Mouse (Mus musculus): Measurements from ENCODE around the gene Lrrc8d. TPM values are rescaled to one million over a fixed set of nuclear protein-coding genes. Genes with fewer than 3 reads are reported as not detected.

The Lrrc8d gene
- total and polyA plus RNA-seq, 2 experiments: 7.0 to 11.6 TPM

DNA sequence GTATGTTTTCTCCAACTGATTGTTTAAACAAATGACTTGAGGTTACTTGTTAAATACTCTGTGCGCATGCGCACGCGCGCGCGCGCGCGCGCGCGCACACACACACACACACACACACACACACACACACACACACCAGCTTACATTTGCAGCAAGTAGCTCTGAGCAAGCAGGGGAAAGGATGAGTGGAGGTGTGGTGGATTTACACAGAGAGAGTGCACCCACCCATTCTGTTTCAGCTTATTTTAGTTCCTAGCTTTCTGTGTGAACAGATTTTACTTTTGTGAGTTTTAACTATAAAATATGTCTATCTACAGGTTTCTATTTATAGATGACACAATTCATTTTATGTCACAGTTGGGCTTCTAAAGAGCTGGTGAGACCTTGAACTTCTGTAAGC lies 84.1 kb downstream of the Lrrc8d start:
- H3K9ac ChIP-seq (ENCODE audit: low read depth, low read length): no peak overlapping the region
- TF ChIP-seq POLR2A (IDR thresholded peaks at IDR 0.05; ENCODE audit: extremely low read depth, insufficient read depth, low read length): no peak
- no peak for TF ChIP-seq CTCF (IDR thresholded peaks at IDR 0.05; ENCODE audit: low read depth, low read length)

DNA sequence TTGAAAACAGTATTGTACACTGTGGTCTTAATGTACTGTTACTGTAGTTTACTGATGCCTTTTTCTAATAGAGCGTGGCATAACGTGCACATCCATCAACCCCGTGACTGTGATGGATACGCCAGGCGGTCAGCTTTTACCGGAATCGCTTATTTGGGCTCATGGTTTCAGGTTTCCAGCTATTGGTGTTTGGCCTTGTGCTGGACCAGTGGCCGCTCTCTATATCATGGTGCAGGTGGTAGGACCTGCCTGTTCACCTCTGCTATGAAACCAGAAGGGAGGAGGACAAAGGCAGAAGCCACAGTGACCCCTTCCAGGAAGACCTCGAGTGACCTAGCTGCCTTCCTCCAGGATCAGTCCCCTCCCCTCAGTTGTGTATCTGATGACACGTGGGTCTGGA lies 85.0 kb downstream of the Lrrc8d start:
- Histone ChIP-seq H3K4me3 (ENCODE audit: insufficient read depth, low read depth, low read length) (no peak overlapping the region), H3K9ac (ENCODE audit: low read depth, low read length) (no peak overlapping the region), H3K79me2 (ENCODE audit: control insufficient read depth, insufficient read depth, low read length) (peaks cover 34% of the 10 kb centered on the region; the same call in 1 of the 2 replicates), H3K27ac (replicated peaks; ENCODE audit: insufficient read depth, low read depth, low read length) (no peak overlapping the region), H3K4me1 (ENCODE audit: control insufficient read depth, insufficient read depth, low read length) (peaks cover 2% of the 10 kb centered on the region), H3K36me3 (ENCODE audit: control insufficient read depth, insufficient read depth, low read length) (no peaks in the 10 kb centered on the region), H3K27me3 (ENCODE audit: control insufficient read depth, insufficient read depth, low read length) (no peaks in the 10 kb centered on the region)
- 83% methylated on average over 10 of the region's 10 CpGs for WGBS
- TF ChIP-seq CTCF (IDR thresholded peaks at IDR 0.05; ENCODE audit: low read depth, low read length) (no peak), POLR2A (IDR thresholded peaks at IDR 0.05; ENCODE audit: extremely low read depth, insufficient read depth, low read length) (no peak)
- DNase-seq (ENCODE audit: extremely low read depth, low read depth, low spot score): no peak

More for the DNA sequence above, 84.1 kb downstream of the Lrrc8d start:
- WGBS: 98% methylated on average over 13 of the region's 13 CpGs
- H3K27ac ChIP-seq (replicated peaks; ENCODE audit: insufficient read depth, low read depth, low read length): no peak overlapping the region
- no peaks in the 10 kb centered on the region for H3K27me3 ChIP-seq (ENCODE audit: control insufficient read depth, insufficient read depth, low read length)
- H3K79me2 ChIP-seq (ENCODE audit: control insufficient read depth, insufficient read depth, low read length): peaks cover 37% of the 10 kb centered on the region; the same call in 1 of the 2 replicates
- H3K36me3 ChIP-seq (ENCODE audit: control insufficient read depth, insufficient read depth, low read length): no peaks in the 10 kb centered on the region
- H3K4me1 ChIP-seq (ENCODE audit: control insufficient read depth, insufficient read depth, low read length): no peaks in the 10 kb centered on the region; the same call in 1 of the 2 replicates
- DNase-seq (ENCODE audit: extremely low read depth, low read depth, low spot score): no peak
- no peak overlapping the region for H3K4me3 ChIP-seq (ENCODE audit: insufficient read depth, low read depth, low read length)

DNA sequence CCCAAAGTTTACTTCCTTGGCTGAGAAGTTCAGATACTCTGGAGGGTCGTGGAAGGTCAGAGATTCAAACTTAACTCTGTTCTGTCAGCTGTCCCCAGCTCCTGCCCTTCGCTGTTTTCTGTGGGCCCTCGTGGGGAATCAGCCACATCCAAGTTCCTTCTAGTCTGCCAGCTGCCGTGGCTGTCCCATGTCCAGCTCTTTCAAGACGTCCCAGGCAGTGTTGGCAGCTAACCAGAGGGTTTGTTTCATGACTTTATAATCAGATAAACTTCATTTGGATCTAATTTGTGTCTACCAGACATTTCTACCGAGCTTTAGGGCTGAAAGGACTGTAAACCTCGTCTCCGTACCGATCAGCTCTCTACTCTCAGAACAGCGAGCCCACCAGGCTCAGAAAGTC lies 87.8 kb downstream of the Lrrc8d start:
- peaks cover 27% of the 10 kb centered on the region; the same call in 1 of the 2 replicates for H3K79me2 ChIP-seq (ENCODE audit: control insufficient read depth, insufficient read depth, low read length)
- peaks cover 15% of the 10 kb centered on the region for H3K4me1 ChIP-seq (ENCODE audit: control insufficient read depth, insufficient read depth, low read length)
- no peak overlapping the region for H3K4me3 ChIP-seq (ENCODE audit: insufficient read depth, low read depth, low read length)
- 64% methylated on average over 10 of the region's 10 CpGs for WGBS
- no peaks in the 10 kb centered on the region for H3K36me3 ChIP-seq (ENCODE audit: control insufficient read depth, insufficient read depth, low read length)
- TF ChIP-seq CTCF (IDR thresholded peaks at IDR 0.05; ENCODE audit: low read depth, low read length) (no peak), POLR2A (IDR thresholded peaks at IDR 0.05; ENCODE audit: extremely low read depth, insufficient read depth, low read length) (no peak)
- H3K27ac ChIP-seq (replicated peaks; ENCODE audit: insufficient read depth, low read depth, low read length): no peak overlapping the region
- no peaks in the 10 kb centered on the region for H3K27me3 ChIP-seq (ENCODE audit: control insufficient read depth, insufficient read depth, low read length)
- no peak for DNase-seq (ENCODE audit: extremely low read depth, low read depth, low spot score)
- H3K9ac ChIP-seq (ENCODE audit: low read depth, low read length): no peak overlapping the region

DNA sequence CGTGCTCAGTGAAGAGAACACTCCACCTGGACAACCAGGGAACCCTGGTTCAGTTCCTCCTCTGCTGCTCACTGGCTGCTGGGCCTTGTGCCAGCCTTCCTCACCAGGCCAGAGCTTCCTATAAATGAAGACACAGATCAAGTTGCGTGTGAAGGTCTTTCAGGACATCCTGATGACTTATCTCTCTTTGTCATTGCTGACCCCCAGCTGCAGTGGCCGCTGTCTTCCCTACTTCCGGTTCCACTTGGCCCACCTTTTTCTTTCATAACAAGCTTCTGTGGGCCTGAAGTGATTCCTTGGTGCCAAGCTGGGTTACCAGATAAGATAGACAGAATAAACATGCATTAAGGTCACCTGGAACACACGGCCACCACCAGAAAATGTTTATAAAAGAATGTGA lies 90.0 kb downstream of the Lrrc8d start:
- H3K36me3 ChIP-seq (ENCODE audit: control insufficient read depth, insufficient read depth, low read length): no peaks in the 10 kb centered on the region
- no peak overlapping the region for H3K9ac ChIP-seq (ENCODE audit: low read depth, low read length)
- peaks cover 21% of the 10 kb centered on the region; the same call in 1 of the 2 replicates for H3K79me2 ChIP-seq (ENCODE audit: control insufficient read depth, insufficient read depth, low read length)
- WGBS: 8% methylated on average over 5 of the region's 5 CpGs
- DNase-seq (ENCODE audit: extremely low read depth, low read depth, low spot score): peak; percentile 74
- peaks cover 21% of the 10 kb centered on the region for H3K4me1 ChIP-seq (ENCODE audit: control insufficient read depth, insufficient read depth, low read length)
- H3K27me3 ChIP-seq (ENCODE audit: control insufficient read depth, insufficient read depth, low read length): no peaks in the 10 kb centered on the region
- peak overlapping the region; percentile 29 for H3K27ac ChIP-seq (replicated peaks; ENCODE audit: insufficient read depth, low read depth, low read length)
- TF ChIP-seq CTCF (IDR thresholded peaks at IDR 0.05; ENCODE audit: low read depth, low read length) (no peak), POLR2A (IDR thresholded peaks at IDR 0.05; ENCODE audit: extremely low read depth, insufficient read depth, low read length) (no peak)
- H3K4me3 ChIP-seq (ENCODE audit: insufficient read depth, low read depth, low read length): no peak overlapping the region

DNA sequence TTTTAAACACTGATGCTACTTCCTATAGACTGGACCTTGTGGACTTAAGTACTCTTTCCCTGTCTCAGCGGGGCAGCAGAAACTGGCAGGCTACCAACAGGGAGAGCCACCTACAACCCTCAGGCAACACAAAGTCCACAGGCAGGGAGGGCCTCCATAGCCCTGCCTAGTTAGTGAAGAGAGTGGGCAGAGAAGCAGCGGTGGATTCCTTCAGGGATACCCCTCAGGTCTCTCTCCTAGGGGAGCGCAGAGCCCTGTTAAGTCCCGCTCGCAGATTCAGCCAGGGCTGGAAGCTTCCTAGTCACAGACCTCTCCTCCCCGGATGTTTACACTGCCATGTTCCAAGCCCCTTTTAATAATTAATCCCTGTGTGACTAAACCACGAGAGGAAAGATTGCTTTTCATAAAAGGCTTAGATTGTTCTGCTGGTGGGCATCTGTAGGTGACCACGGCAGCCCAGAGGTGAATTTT lies 92.6 kb downstream of the Lrrc8d start:
- H3K27me3 ChIP-seq (ENCODE audit: control insufficient read depth, insufficient read depth, low read length): no peaks in the 10 kb centered on the region
- peak overlapping the region; percentile 83 for H3K27ac ChIP-seq (replicated peaks; ENCODE audit: insufficient read depth, low read depth, low read length)
- H3K9ac ChIP-seq (ENCODE audit: low read depth, low read length): peak overlapping the region; percentile 65
- H3K36me3 ChIP-seq (ENCODE audit: control insufficient read depth, insufficient read depth, low read length): no peaks in the 10 kb centered on the region
- DNase-seq (ENCODE audit: extremely low read depth, low read depth, low spot score): peak; percentile 88
- 10% methylated on average over 8 of the region's 8 CpGs for WGBS
- H3K4me3 ChIP-seq (ENCODE audit: insufficient read depth, low read depth, low read length): peak overlapping the region; percentile 45
- TF ChIP-seq POLR2A (IDR thresholded peaks at IDR 0.05; ENCODE audit: extremely low read depth, insufficient read depth, low read length) (0 out of 2 replicates have a peak, but pooled peaks have one; percentile 21), CTCF (IDR thresholded peaks at IDR 0.05; ENCODE audit: low read depth, low read length) (no peak)
- H3K4me1 ChIP-seq (ENCODE audit: control insufficient read depth, insufficient read depth, low read length): peaks cover 21% of the 10 kb centered on the region
- peaks cover 8% of the 10 kb centered on the region; the same call in 1 of the 2 replicates for H3K79me2 ChIP-seq (ENCODE audit: control insufficient read depth, insufficient read depth, low read length)

DNA sequence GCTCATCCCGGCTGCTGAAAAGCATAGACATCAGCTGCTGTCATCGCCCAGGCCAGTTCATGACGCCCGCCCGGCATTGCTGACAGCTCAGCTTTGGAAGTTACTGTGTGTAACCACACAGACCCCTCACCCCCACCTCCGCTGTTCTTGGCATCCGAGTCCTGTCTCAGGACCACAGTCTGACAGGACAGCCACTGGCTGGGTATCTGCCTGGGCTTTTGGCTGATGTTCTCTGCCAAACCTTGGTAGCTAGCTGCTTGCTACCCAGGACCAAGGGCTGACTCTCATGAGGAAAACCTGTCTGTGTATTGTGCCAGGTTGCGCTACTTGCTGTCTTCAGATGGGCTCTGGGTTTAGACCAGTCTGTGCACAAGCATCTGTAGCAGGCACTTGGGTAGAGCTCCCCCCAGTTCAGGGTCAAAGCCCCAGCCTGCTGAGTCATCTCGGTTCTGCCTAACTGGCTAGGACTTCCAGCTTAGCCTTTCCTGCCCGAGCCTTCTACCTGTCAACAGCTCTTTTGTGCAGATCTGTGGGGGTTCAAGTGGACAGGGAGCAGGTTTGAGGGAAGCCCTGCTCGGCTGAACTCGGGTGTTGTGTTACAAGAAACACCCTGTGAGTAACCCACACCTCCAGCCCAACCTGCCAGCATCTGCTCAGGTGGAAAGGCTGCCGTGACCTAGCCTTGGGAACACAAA lies 93.2 kb downstream of the Lrrc8d start:
- H3K4me3 ChIP-seq (ENCODE audit: insufficient read depth, low read depth, low read length): peak overlapping the region; percentile 45
- H3K27me3 ChIP-seq (ENCODE audit: control insufficient read depth, insufficient read depth, low read length): no peaks in the 10 kb centered on the region
- no peak for TF ChIP-seq POLR2A (IDR thresholded peaks at IDR 0.05; ENCODE audit: extremely low read depth, insufficient read depth, low read length)
- TF ChIP-seq CTCF (IDR thresholded peaks at IDR 0.05; ENCODE audit: low read depth, low read length): no peak
- H3K9ac ChIP-seq (ENCODE audit: low read depth, low read length): peak overlapping the region; percentile 65
- no peaks in the 10 kb centered on the region for H3K36me3 ChIP-seq (ENCODE audit: control insufficient read depth, insufficient read depth, low read length)
- 18% methylated on average over 13 of the region's 13 CpGs for WGBS
- peaks cover 24% of the 10 kb centered on the region for H3K4me1 ChIP-seq (ENCODE audit: control insufficient read depth, insufficient read depth, low read length)
- peak overlapping the region; percentile 83 for H3K27ac ChIP-seq (replicated peaks; ENCODE audit: insufficient read depth, low read depth, low read length)
- DNase-seq (ENCODE audit: extremely low read depth, low read depth, low spot score): peak; percentile 77
- H3K79me2 ChIP-seq (ENCODE audit: control insufficient read depth, insufficient read depth, low read length): peaks cover 10% of the 10 kb centered on the region; the same call in 1 of the 2 replicates
